Mouse (Mus musculus): Measurements from ENCODE around the gene Man1c1.

DNA sequence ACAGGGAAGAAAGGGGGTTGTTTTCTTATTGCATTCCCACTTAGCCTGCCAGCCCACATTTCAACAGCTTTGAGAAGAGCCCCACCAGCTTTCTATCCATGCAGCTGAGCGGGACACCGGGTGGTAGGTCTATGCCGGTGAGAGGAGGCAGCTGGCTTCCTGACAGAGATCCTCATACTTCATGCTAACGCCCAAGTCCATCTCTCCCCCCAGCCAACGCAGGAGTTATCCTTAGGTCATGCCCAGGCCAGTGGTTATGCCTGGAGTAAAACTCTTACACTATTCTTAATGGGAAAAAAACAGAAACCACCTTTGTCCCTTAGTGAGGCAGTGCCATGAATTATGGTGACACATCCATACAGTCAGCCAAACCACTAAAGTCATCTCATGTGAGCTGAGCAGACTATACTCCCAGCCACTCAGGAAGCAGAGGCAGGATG lies 66.0 kb downstream of the Man1c1 start:
- TF ChIP-seq FOSL1 (IDR thresholded peaks at IDR 0.05; ENCODE audit: insufficient read depth, low read length, poor library complexity, severe bottlenecking) = peak; percentile 63
- no peak for TF ChIP-seq CTCF (IDR thresholded peaks at IDR 0.05; ENCODE audit: control insufficient read depth, insufficient read depth, insufficient read length)
- no peak for TF ChIP-seq CEBPB (IDR thresholded peaks at IDR 0.05; ENCODE audit: low read depth)
- TF ChIP-seq MYOD1 (IDR thresholded peaks at IDR 0.05; ENCODE audit: control insufficient read depth, insufficient read length, low read depth) = no peak
- TF ChIP-seq USF1 (IDR thresholded peaks at IDR 0.05; ENCODE audit: low read depth) = no peak
- peak; percentile 43 for TF ChIP-seq MAX (IDR thresholded peaks at IDR 0.05)
- no peak for TF ChIP-seq MYOG (IDR thresholded peaks at IDR 0.05; ENCODE audit: control insufficient read depth, extremely low read depth, insufficient read length)
